Mouse (Mus musculus): ENCODE measurements at regions not wholly inside any gene's neighbourhood (a gene's known extent, or its start where the extent isn't known, plus 50 kb on each side); places are given as distances from the start of the nearest gene placed in this dataset.

DNA sequence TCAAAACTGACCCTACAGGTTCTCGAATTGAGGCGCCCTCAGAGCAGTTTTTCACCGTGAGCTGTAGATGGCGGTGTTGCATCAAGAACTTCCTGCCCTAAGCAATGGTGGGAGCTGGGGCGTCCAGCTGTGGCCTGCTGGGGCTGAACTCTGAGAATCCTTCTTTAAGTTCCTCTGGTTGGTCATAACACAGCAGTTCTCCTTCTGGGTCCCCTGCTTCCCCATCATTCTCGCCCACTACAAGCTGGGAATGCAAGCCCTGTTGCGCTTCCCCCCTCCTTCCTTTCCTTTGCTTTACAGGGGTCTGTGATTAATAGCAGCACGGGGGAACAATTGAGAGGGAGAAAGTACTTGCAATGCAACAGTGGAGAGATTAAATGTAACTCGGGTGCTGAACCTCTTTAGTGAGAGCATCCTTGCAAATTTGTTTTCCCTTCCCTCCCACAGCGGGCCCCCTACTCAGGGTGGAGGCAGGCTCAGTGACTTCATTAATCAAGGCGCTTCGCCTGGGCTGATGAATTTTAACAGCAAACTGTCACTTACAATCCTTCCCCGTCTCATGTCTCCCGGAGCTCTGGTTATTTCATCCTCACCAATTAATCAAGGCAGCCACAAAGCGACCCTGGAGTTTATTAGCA lies 794.3 kb upstream of the Api5 start:
- Histone ChIP-seq H3K9ac (ENCODE audit: control insufficient read depth, low read depth, low read length, poor library complexity, severe bottlenecking) (no peak overlapping the region), H3K4me3 (ENCODE audit: control insufficient read depth in 1 of 2, insufficient read depth in 1 of 2, low read depth in 2 of 2, low read length in 2 of 2) (no peak overlapping the region), H3K36me3 (ENCODE audit: control insufficient read depth in 1 of 2, insufficient read depth in 2 of 2, low read length in 2 of 2) (no peaks in the 10 kb centered on the region), H3K79me2 (ENCODE audit: control insufficient read depth, insufficient read depth, low read length, poor library complexity) (no peaks in the 10 kb centered on the region), H3K9me3 (replicated peaks; ENCODE audit: insufficient read depth, low read length) (no peaks in the 10 kb centered on the region), H3K27me3 (ENCODE audit: control insufficient read depth in 1 of 2, insufficient read depth in 2 of 2, low read length in 2 of 2) (no peaks in the 10 kb centered on the region), H3K4me1 (ENCODE audit: control insufficient read depth in 1 of 2, insufficient read depth in 2 of 2, low read length in 2 of 2) (no peaks in the 10 kb centered on the region), H3K27ac (ENCODE audit: control insufficient read depth, low read depth, low read length) (no peak overlapping the region)
- peak; percentile 1 for DNase-seq (ENCODE audit: low read depth, low spot score)
- TF ChIP-seq POLR2A (IDR thresholded peaks at IDR 0.05; ENCODE audit: control insufficient read depth in 1 of 2, insufficient read depth in 1 of 2, low read depth in 1 of 2, low read length in 2 of 2, poor library complexity in 1 of 2) (no peak), MYC (IDR thresholded peaks at IDR 0.05; ENCODE audit: low read depth, low read length) (no peak), ETS1 (IDR thresholded peaks at IDR 0.05; ENCODE audit: low read depth, low read length) (no peak), GABPA (IDR thresholded peaks at IDR 0.05; ENCODE audit: low read depth, low read length) (no peak), ZMIZ1 (IDR thresholded peaks at IDR 0.05; ENCODE audit: low read depth, low read length) (no peak), RAD21 (IDR thresholded peaks at IDR 0.05; ENCODE audit: low read depth, low read length) (peak; percentile 9; the same call in 1 of the 2 replicates), CHD2 (IDR thresholded peaks at IDR 0.05; ENCODE audit: low read length) (no peak), CTCF (IDR thresholded peaks at IDR 0.05 in 2 of 3, conservative IDR thresholded peaks at IDR 0.05 in 1 of 3; ENCODE audit: control insufficient read depth in 1 of 3, insufficient read depth in 1 of 3, low read depth in 2 of 3, low read length in 3 of 3, poor library complexity in 1 of 3, severe bottlenecking in 1 of 3) (0 out of 6 replicates have a peak, but pooled peaks of 1 of the 3 experiments have one; percentile 14), SIN3A (IDR thresholded peaks at IDR 0.05; ENCODE audit: low read length) (no peak), MEF2A (IDR thresholded peaks at IDR 0.05; ENCODE audit: extremely low read depth, insufficient replicate concordance, low read depth, low read length, poor library complexity, severe bottlenecking) (no peak), ELF1 (IDR thresholded peaks at IDR 0.05; ENCODE audit: low read depth, low read length) (no peak), POLR2AphosphoS2 (IDR thresholded peaks at IDR 0.05; ENCODE audit: low read length) (no peak), MXI1 (IDR thresholded peaks at IDR 0.05; ENCODE audit: low read depth, low read length) (no peak), BHLHE40 (IDR thresholded peaks at IDR 0.05; ENCODE audit: borderline replicate concordance, low read depth, low read length) (no peak), MAX (IDR thresholded peaks at IDR 0.05; ENCODE audit: low read length) (no peak), USF1 (IDR thresholded peaks at IDR 0.05; ENCODE audit: low read depth, low read length) (no peak), TAL1 (IDR thresholded peaks at IDR 0.05; ENCODE audit: low read length) (no peak), JUND (IDR thresholded peaks at IDR 0.05; ENCODE audit: low read depth, low read length) (no peak)

DNA sequence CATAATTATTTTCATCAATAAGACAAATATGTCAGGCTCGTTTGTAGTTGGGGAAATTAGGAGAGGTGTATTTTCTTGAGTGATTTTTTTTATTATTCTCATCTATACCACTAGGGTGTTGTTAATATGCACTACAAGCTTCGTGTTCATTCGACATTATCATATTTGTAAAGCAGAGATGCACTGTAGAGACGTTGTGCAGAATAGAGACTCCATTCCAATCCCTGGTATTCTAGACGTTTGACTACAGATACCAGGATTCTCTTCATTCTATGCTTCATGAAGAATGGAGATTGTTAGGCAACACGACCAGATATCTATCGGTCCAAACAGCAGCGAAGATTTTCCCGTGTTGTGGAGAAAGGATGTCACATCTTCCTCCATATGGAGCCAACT lies 793.8 kb upstream of the Api5 start:
- H3K27ac ChIP-seq (ENCODE audit: control insufficient read depth, low read depth, low read length): no peak overlapping the region
- no peaks in the 10 kb centered on the region for H3K27me3 ChIP-seq (ENCODE audit: control insufficient read depth in 1 of 2, insufficient read depth in 2 of 2, low read length in 2 of 2)
- no peak overlapping the region for H3K9ac ChIP-seq (ENCODE audit: control insufficient read depth, low read depth, low read length, poor library complexity, severe bottlenecking)
- H3K9me3 ChIP-seq (replicated peaks; ENCODE audit: insufficient read depth, low read length): no peaks in the 10 kb centered on the region
- TF ChIP-seq KAT2A (conservative IDR thresholded peaks at IDR 0.05; ENCODE audit: low read depth, low read length): no peak
- no peak for TF ChIP-seq MXI1 (IDR thresholded peaks at IDR 0.05; ENCODE audit: low read depth, low read length)
- TF ChIP-seq E2F4 (IDR thresholded peaks at IDR 0.05; ENCODE audit: borderline replicate concordance, low read depth, low read length): no peak
- no peak for TF ChIP-seq ELF1 (IDR thresholded peaks at IDR 0.05; ENCODE audit: low read depth, low read length)
- no peak for TF ChIP-seq RAD21 (IDR thresholded peaks at IDR 0.05; ENCODE audit: low read depth, low read length)
- TF ChIP-seq MEF2A (IDR thresholded peaks at IDR 0.05; ENCODE audit: extremely low read depth, insufficient replicate concordance, low read depth, low read length, poor library complexity, severe bottlenecking): no peak
- TF ChIP-seq NELFE (IDR thresholded peaks at IDR 0.05; ENCODE audit: low read depth, low read length): no peak
- no peak for TF ChIP-seq SMC3 (IDR thresholded peaks at IDR 0.05; ENCODE audit: low read depth, low read length)
- no peak for TF ChIP-seq RCOR1 (IDR thresholded peaks at IDR 0.05; ENCODE audit: low read depth, low read length)
- no peak for TF ChIP-seq TCF12 (IDR thresholded peaks at IDR 0.05; ENCODE audit: low read depth, low read length)
- TF ChIP-seq ZMIZ1 (IDR thresholded peaks at IDR 0.05; ENCODE audit: low read depth, low read length): no peak
- TF ChIP-seq POLR2AphosphoS5 (IDR thresholded peaks at IDR 0.05; ENCODE audit: borderline replicate concordance, low read depth, low read length): no peak
- no peak for TF ChIP-seq TBP (IDR thresholded peaks at IDR 0.05; ENCODE audit: low read depth, low read length)
- TF ChIP-seq UBTF (IDR thresholded peaks at IDR 0.05; ENCODE audit: borderline replicate concordance, insufficient read depth, low read depth, low read length): no peak
- no peak for TF ChIP-seq MYB (IDR thresholded peaks at IDR 0.05; ENCODE audit: low read depth, low read length)
- no peak for TF ChIP-seq GATA1 (IDR thresholded peaks at IDR 0.05; ENCODE audit: low read depth, low read length)
- TF ChIP-seq MAFK (IDR thresholded peaks at IDR 0.05; ENCODE audit: borderline replicate concordance, low read depth, low read length): no peak
- no peak for TF ChIP-seq CTCF (IDR thresholded peaks at IDR 0.05 in 2 of 3, conservative IDR thresholded peaks at IDR 0.05 in 1 of 3; ENCODE audit: control insufficient read depth in 1 of 3, insufficient read depth in 1 of 3, low read depth in 2 of 3, low read length in 3 of 3, poor library complexity in 1 of 3, severe bottlenecking in 1 of 3)
- DNase-seq (ENCODE audit: low read depth, low spot score): no peak
- H3K36me3 ChIP-seq (ENCODE audit: control insufficient read depth in 1 of 2, insufficient read depth in 2 of 2, low read length in 2 of 2): no peaks in the 10 kb centered on the region
- H3K4me3 ChIP-seq (ENCODE audit: control insufficient read depth in 1 of 2, insufficient read depth in 1 of 2, low read depth in 2 of 2, low read length in 2 of 2): no peak overlapping the region
- H3K4me1 ChIP-seq (ENCODE audit: control insufficient read depth in 1 of 2, insufficient read depth in 2 of 2, low read length in 2 of 2): no peaks in the 10 kb centered on the region
- no peaks in the 10 kb centered on the region for H3K79me2 ChIP-seq (ENCODE audit: control insufficient read depth, insufficient read depth, low read length, poor library complexity)

Measured in MEL (cell line).